Mouse (Mus musculus): ENCODE measurements around the gene Tnr.

- no peak; the same call in 2 of the 3 replicates for TF ChIP-seq GATA1 (IDR thresholded peaks at IDR 0.05; ENCODE audit: borderline replicate concordance, low read length)
- TF ChIP-seq FLI1 (IDR thresholded peaks at IDR 0.05; ENCODE audit: low read length): no peak
Measured at GRCm38 (mm10) chr1:159735099-159735498, 211.5 kb downstream of the Tnr start.
